Mouse (Mus musculus) leukemia stem cell, adult 10-12 weeks (primary cell): Measurements from ENCODE around the gene Rhox7b. TPM values are rescaled to one million over a fixed set of nuclear protein-coding genes. Genes with fewer than 3 reads are reported as not detected.

Experiments
- polyA plus RNA-seq: library from polyadenylated mRNA; stranded (reverse); fragments of >175 nt; gene quantifications from 2 replicates; pipeline ENCODE4 v1.2.3, GENCODE M21; 2012; ENCODE audit warnings: low replicate concordance

The Rhox7b gene
- polyA plus RNA-seq: not detected in 2 replicates

GRCm38 (mm10) chrX:37897132-37897531 lies at the start of gene Rhox7b:
Rhox7b (minus strand) TSS chrX:37897232.

GRCm38 (mm10) chrX:37901670-37902069 lies 4.6 kb upstream of the Rhox7b start, which contains the start of gene Rhox9:
Rhox9 (minus strand) TSS chrX:37901770.

GRCm38 (mm10) chrX:37878844-37879243 lies 18.2 kb downstream of the Rhox7b start, which contains the start of gene Rhox8:
Rhox8 (minus strand) TSS chrX:37878944.

Other genes with a start within 250 kb of the Rhox7b start
- not detected in 2 replicates for gene Rhox4g, start 245.9 kb downstream of the Rhox7b start, polyA plus RNA-seq
- gene Rhox3h, start 228.5 kb downstream of the Rhox7b start, polyA plus RNA-seq: not detected in 2 replicates
- not detected in 2 replicates for gene Rhox2h, start 224.0 kb downstream of the Rhox7b start, polyA plus RNA-seq
- gene Rhox5, start 92.4 kb downstream of the Rhox7b start, polyA plus RNA-seq: not detected in 2 replicates
- gene Rhox6, start 70.3 kb downstream of the Rhox7b start, polyA plus RNA-seq: not detected in 2 replicates
- not detected in 2 replicates for gene Rhox7a, start 65.5 kb downstream of the Rhox7b start, polyA plus RNA-seq
- not detected in 2 replicates for gene Rhox8, start 18.3 kb downstream of the Rhox7b start, polyA plus RNA-seq
- not detected in 2 replicates for gene Rhox9, start 4.5 kb upstream of the Rhox7b start, polyA plus RNA-seq
- gene Btg1-ps1, start 121.6 kb upstream of the Rhox7b start, polyA plus RNA-seq: not detected in 2 replicates
- gene Btg1-ps2, start 145.9 kb upstream of the Rhox7b start, polyA plus RNA-seq: not detected in 2 replicates
- gene Rhox10, start 169.2 kb upstream of the Rhox7b start, polyA plus RNA-seq: not detected in 2 replicates
- gene Rhox11, start 187.9 kb upstream of the Rhox7b start, polyA plus RNA-seq: not detected in 2 replicates
- not detected in 2 replicates for gene Rhox12, start 213.7 kb upstream of the Rhox7b start, polyA plus RNA-seq
- not detected in 2 replicates for gene Rhox13, start 224.0 kb upstream of the Rhox7b start, polyA plus RNA-seq